Mouse (Mus musculus): ENCODE results near the gene Cd248.

Cd248 gene

DNA sequence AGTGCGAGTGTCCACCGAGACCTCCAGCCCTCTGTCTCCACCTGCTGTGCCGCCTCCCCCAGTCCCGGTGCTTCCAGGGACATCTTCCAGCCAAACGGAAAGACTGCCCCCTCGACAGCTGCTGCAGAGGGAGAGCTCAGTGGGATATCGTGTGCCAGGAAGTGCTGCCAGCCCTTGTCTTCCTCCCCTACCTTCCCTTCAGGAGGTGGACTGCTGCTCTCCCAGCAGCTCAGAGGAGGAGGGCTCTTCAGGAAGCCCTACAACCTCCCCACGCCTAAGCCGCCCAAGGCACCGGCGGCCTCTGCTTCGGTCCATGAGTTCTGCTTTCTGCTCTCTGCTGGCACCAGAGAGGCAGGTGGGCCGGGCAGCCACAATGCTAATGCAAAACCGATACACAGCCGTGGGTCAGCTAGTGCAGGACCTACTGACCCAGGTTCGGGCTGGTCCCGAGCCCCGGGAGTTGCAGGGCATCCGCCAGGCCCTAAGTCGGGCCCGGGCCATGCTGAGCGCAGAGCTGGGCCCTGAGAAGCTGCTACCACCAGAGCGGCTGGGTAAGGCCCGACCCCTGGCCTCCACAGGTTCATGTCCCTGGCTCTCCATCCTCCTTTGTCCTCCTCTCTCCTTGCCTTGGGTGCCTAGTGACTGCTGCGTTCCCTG lies 15.6 kb upstream of the Cd248 start:
- no peak for DNase-seq (ENCODE audit: extremely low read depth, low read depth)

- no peak for DNase-seq (ENCODE audit: extremely low read depth, low read depth)
These were observed 15.0 kb upstream of the Cd248 start for GRCm38 (mm10) chr19:5052853-5053252.

DNA sequence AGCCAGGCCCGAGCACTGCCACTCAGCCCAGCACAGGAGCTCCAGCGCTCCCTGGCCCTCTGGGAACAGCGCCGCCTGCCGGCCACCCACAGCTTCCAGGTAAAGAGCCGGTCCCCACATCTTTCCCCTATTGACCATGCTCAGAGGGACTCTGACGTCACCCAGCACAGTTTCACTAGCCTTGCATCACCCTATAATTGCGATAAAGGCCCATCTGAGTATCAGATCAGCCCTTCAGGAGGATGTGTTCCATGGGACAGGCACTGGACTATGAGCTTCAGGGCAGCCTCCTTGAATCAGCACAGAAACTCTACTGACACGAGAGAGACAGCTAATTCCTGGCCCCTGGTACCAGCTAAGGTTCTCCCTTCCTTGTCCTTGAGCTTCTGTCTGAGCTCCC lies 14.0 kb upstream of the Cd248 start:
- peak; percentile 39 for DNase-seq (ENCODE audit: extremely low read depth, low read depth)

- DNase-seq (ENCODE audit: extremely low read depth, low read depth): no peak
These were observed 11.6 kb upstream of the Cd248 start for GRCm38 (mm10) chr19:5056251-5056650.

DNA sequence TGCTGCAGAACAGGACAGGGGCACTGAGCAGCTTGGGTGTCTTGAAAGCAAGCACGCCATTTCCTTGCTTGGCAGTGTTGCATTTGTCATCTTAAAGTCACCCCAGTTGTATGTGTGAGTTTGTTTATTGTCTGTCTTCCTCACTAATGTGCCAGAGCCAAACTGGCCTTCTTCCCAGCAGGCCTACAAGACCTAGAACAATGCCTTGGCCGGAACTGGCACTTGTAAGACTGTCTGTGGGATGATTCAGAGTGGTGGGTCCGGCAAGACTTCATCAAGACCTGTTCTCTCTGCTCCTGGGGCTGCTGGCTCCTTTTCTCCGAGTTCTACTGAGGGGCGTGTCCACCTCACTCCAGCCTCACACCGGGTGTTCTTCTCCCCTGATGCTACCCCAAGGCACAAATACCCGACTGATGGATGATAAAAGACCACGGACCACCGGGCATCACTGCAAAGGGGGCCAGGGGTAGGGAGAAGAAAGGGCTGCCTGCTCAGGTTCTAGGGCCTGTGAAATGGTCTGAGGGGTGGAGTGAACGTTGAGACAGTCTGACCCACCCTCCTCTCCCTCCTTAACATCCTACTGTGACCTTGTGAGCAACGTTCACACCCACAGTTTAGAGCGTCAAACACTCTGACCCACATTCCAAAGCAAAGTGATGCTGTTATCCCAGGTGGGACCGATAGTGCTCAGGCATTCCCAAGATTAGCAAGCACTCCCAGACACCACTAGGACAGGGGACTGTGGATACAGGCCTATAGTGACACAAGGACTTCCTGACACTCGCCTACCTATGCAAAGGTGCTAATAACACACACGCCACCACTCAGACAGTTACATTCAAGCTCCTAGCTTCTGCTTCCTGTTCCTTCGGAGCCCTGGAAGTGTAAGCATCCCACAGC lies 9.8 kb upstream of the Cd248 start:
- no peak for DNase-seq (ENCODE audit: extremely low read depth, low read depth)

- DNase-seq (ENCODE audit: extremely low read depth, low read depth): no peak
These were observed 8.8 kb upstream of the Cd248 start for GRCm38 (mm10) chr19:5058801-5059771.

GRCm38 (mm10) chr19:5060365-5061330 lies 7.2 kb upstream of the Cd248 start:
- no peak for DNase-seq (ENCODE audit: extremely low read depth, low read depth)

- no peak for DNase-seq (ENCODE audit: extremely low read depth, low read depth)
These were observed 5.8 kb upstream of the Cd248 start for GRCm38 (mm10) chr19:5062041-5062440.

GRCm38 (mm10) chr19:5062446-5062845 lies 5.4 kb upstream of the Cd248 start:
- no peak for DNase-seq (ENCODE audit: extremely low read depth, low read depth)

DNA sequence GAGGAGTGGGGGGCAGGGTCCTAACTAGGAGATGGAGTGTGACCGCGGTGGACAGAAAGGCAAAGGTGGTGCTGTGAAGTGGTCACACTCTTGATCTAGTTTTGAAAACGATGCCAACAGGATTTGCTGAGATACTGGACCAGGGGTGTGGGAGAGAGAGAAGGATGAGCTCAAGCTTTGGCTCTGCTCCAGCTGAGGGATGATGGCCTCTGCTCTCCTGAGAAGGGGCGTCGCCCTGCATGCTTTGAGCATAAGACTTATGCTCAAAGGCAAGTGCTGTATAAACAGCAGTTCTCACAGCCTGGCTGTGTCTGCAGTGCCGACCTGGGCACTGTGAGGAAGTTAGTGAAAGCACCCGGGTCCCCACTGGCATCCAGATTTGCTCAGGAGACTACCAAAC lies 2.8 kb upstream of the Cd248 start:
- no peak for DNase-seq (ENCODE audit: extremely low read depth, low read depth)

DNA sequence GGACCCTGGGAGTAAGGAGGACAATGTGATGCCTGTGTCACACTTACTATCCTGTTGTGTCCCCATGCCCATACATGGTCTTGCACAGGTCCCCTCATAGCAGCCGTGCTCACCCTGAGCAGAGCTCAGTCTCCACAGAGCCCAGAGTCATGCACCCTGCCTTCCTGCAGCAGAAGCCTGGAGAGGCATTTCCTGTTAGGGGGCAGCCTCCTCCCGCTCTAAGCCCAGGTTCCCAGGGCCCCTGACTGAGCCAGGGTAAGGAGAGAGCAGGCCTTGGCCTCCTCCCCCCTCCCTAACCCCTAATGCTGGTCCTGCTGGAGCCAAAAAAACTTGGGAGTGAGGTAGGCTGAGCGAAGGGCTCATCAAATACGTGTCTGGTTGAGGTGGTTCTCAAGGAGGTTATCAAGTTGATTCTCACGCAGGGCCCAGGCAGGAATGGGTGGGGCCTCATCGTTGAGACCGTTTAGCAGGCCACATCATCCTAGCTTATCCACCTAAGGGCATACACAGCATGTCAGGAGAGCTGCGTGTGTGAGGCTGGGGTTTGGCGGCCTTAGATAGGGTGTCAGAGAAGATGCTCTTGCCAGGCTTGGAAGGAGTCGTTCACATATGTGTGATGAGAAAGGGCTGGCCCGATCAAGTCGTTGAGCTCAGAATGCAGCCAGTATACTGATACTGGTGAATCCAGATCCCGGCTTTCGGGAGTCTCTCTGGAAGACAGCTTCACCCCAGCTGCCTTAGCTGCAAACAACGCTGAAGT lies 658 bp upstream of the Cd248 start:
- peak; percentile 66 for DNase-seq (ENCODE audit: extremely low read depth, low read depth)

DNA sequence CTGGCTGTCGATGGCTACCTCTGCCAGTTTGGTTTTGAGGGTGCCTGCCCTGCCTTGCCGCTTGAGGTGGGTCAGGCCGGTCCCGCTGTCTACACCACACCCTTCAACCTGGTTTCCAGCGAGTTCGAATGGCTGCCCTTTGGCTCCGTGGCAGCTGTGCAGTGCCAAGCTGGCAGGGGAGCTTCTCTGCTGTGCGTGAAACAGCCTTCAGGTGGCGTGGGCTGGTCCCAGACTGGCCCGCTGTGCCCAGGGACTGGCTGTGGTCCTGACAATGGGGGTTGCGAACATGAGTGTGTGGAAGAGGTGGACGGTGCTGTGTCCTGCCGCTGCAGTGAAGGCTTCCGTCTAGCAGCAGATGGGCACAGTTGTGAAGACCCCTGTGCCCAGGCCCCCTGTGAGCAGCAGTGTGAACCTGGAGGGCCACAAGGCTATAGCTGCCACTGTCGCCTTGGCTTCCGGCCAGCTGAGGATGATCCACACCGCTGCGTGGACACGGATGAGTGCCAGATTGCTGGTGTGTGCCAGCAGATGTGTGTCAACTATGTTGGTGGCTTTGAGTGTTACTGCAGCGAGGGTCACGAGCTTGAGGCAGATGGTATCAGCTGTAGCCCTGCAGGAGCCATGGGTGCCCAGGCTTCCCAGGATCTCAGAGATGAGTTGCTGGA lies 824 bp downstream of the Cd248 start:
- DNase-seq (ENCODE audit: extremely low read depth, low read depth): no peak

DNA sequence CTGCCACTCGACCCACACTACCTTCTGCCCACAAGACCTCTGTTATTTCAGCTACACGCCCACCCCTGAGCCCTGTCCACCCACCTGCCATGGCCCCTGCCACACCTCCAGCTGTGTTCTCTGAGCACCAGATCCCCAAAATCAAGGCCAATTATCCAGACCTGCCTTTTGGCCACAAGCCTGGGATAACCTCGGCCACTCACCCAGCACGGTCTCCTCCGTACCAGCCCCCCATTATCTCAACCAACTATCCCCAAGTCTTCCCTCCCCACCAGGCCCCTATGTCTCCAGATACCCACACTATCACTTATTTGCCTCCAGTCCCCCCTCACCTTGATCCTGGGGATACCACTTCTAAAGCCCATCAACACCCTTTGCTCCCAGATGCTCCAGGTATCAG lies 1.6 kb downstream of the Cd248 start:
- DNase-seq (ENCODE audit: extremely low read depth, low read depth): no peak

GRCm38 (mm10) chr19:5069978-5070377 lies 2.1 kb downstream of the Cd248 start:
- DNase-seq (ENCODE audit: extremely low read depth, low read depth): no peak

DNA sequence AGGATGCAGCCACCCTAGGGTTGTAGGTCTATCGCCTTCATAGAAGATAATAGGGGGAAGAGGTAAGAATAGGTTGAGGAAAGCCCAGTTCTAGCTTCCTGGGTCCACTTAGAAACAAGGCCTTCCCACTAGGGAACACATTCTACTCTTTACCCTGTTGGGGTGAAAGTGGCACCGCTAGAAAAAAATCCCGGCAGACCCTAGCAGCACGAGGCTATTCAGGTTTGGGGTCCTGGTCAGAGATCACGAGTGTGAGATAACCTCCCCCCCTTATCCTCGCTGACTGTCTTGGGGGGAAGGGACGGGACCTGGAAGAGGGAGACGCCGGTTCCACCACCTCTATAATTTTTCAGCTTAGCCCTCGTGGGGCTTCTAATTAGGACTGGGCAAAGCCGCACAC lies 3.2 kb downstream of the Cd248 start:
- DNase-seq (ENCODE audit: extremely low read depth, low read depth): no peak

- peak; percentile 69 for DNase-seq (ENCODE audit: extremely low read depth, low read depth)
These were observed 3.9 kb downstream of the Cd248 start for GRCm38 (mm10) chr19:5071545-5072369.

DNA sequence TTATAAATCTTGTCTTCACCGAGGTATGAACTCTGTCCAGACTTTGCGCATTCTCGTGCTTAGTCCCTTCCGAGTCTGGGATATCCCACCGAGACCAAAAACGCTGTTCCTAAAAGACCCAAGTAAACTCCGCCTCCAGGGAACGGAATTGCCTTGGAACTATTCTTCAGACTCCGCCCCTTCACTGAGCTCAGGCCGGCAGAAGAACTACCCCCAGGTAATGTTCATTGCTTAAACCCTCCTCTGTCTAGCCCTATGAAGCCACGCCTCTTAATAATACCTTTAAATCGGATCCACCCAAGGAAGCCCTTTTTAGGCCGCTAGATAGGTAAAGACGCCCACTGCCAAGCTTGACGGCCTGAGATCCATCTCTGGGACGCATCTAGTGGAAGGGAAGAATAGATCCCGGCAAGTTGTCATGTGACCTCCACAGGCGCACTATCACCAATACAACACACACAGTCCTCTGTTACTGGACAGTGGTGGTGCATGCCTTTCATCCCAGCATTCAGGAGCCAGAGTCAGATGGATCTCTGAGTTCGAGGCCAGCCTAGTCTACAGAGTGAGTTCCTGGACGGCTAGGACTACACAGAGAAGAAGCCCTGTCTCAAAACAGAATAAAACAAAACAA lies 4.6 kb downstream of the Cd248 start:
- DNase-seq (ENCODE audit: extremely low read depth, low read depth): peak; percentile 45

- DNase-seq (ENCODE audit: extremely low read depth, low read depth): peak; percentile 38
These were observed 5.2 kb downstream of the Cd248 start for GRCm38 (mm10) chr19:5073028-5073427.

Data from MEL-GATA-1-ER (cell line).